Mouse (Mus musculus) spleen, adult 2 months (tissue): ENCODE measurements at regions not wholly inside any gene's neighbourhood (a gene's known extent, or its start where the extent isn't known, plus 50 kb on each side); places are given as distances from the start of the nearest gene placed in this dataset.

ENCODE experiments used
- CTCF ChIP-seq: fragments of 200-500 bp; IDR thresholded peaks from 2 replicates; pipeline ENCODE4 v1.5.1; 2011; ENCODE audit warnings: mild to moderate bottlenecking, inconsistent platforms; ENCODE audit not compliant: insufficient read depth, insufficient read length, insufficient replicate concordance; ENCODE audit errors: extremely low read depth
- POLR2A ChIP-seq: fragments of 200-500 bp; IDR thresholded peaks from 2 replicates; pipeline ENCODE4 v1.6.1; 2011; ENCODE audit warnings: low read depth, low read length, inconsistent platforms

GRCm38 (mm10) chr11:19174305-19175017, 155.7 kb upstream of the Meis1 start:
- no peak for TF ChIP-seq POLR2A
- TF ChIP-seq CTCF = no peak
